Mouse (Mus musculus): ENCODE data around the gene Picalm. TPM values are rescaled to one million over a fixed set of nuclear protein-coding genes. Genes with fewer than 3 reads are reported as not detected.

Gene Picalm
- polyA plus RNA-seq, 1 experiment = 146 TPM

DNA sequence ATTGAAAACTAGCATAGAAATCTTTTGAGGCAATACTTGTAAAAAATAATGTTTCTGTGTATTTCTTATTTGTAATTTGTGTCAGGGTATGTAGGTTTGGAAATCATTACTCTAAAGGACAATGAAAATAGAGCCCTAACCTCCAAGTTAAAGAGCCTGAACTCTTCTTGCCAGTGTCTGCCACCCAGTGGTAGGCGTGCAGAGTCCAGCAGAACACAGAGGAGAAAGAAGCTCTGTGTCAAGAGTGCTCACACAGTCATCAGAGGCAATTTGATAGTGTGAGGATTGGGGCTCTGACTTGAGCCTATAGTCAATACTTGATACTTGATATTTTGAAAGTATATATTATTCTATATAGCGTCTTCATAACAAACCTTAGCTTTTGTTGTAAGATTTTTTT is 20.3 kb downstream of the Picalm start:
- TF ChIP-seq GATA1 (IDR thresholded peaks at IDR 0.05; ENCODE audit: low read length) = no peak

- TF ChIP-seq GATA1 (IDR thresholded peaks at IDR 0.05; ENCODE audit: low read length) = no peak
Observed at GRCm38 (mm10) chr7:90158034-90158433, 28.0 kb downstream of the Picalm start.

GRCm38 (mm10) chr7:90160598-90160997 is 30.6 kb downstream of the Picalm start:
- no peak for TF ChIP-seq GATA1 (IDR thresholded peaks at IDR 0.05; ENCODE audit: low read length)

DNA sequence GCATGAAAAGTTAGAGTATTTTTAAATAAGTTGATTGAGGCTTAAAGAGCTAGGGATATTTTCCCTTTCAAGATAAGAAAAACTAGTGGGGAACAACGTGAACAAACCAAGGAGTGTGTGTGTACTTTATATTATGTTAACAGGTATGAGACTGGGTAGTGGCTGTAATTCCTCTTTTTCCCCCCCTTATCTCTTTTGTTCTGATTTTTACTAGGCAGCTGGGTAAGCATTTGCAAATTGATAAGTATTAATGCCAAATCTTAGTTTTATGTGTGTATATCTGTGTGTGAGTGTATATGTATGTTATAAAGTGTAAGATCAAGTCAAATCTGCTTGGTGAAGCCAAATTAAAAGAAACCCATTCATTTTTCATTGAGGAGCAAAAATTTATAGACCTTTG is 34.3 kb downstream of the Picalm start:
- TF ChIP-seq GATA1 (IDR thresholded peaks at IDR 0.05; ENCODE audit: low read length) = no peak

DNA sequence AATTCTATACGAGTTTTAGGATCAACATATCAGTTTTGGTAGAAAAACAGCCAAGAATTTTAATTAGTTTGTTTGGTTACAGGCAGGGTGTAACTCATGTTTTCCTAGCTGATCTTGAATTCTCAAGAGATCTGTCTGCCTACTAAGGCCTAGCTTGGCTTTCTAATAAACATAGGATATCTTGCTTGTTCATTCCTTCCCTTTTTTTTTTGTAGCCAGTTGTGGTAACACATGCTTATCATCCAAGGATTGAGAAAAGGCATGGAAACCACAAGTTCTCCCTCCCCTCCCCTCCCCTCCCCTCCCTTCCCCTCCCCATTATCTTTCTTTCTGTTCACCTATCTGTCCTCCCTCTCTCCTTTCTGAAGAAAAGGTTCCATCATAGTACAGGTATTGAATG is 36.0 kb downstream of the Picalm start:
- TF ChIP-seq GATA1 (IDR thresholded peaks at IDR 0.05; ENCODE audit: low read length) = peak; percentile 41

DNA sequence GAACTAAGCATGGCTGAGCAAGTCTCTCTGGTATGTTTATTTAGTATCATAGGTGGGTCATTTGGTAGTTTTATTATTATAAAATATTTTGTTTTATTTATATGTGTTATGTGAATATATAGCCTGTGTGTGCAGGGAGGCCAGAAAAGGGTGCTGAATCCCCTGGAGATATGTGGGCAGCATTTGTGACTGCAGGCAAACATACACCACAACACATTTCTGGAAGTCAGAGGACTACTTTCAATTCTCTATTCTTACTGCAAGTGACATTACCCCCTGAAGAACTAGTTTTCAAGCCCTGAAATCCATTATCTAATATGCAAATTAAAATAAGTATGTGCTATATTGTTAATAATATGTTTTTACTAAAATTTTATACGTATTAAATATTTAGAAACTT is 43.8 kb downstream of the Picalm start:
- TF ChIP-seq GATA1 (IDR thresholded peaks at IDR 0.05; ENCODE audit: low read length) = no peak

GRCm38 (mm10) chr7:90175576-90175975 is 45.6 kb downstream of the Picalm start:
- TF ChIP-seq GATA1 (IDR thresholded peaks at IDR 0.05; ENCODE audit: low read length) = no peak

DNA sequence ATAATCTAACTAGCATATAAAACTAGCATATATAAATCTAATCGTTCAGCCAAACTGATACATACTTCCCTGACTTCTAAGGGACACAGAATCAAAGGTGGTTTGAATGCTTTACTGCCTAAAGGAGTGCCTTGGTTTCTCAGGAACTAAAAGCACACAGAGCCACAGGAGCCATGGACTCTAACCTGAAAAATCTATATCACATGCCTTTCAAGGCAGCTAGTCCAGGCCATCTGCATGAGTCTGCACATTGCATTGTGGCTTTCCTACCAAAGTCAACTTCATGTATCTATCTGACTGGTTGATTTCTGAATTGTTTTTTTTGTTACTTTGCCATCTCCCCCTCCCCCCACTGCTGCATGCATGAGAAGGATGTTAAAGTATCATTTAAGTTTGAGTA is 50.6 kb downstream of the Picalm start:
- TF ChIP-seq GATA1 (IDR thresholded peaks at IDR 0.05; ENCODE audit: low read length) = no peak

GRCm38 (mm10) chr7:90200251-90200650 is 70.2 kb downstream of the Picalm start:
- TF ChIP-seq GATA1 (IDR thresholded peaks at IDR 0.05; ENCODE audit: low read length) = no peak

DNA sequence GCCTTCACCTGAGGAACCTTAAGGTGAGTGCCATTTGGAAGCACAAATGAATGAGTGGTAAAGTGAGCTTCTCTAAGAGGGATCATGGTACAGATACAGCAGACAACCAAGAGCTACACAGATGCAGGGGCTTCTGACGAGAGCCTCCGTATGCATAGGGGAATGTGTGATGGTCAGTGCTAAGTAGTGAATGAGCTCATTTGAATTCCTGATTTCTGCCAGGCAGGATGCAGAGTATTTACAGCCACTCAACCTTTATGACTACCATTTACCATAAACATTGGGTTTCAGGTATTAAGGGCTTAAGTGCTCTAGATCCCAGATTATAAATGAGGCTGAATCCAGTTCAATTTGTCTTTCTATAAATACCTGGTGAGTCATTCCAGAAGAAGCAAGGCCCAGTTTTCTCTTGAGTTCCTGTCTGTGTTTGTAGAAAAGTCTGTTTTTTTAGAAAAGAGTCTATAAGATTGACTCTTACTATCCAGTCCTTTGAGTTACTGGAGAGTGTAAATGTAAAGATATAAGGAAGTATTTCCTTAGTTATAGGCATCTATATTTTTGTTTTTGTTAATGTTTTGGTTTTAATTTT is 72.0 kb downstream of the Picalm start:
- no peak for TF ChIP-seq GATA1 (IDR thresholded peaks at IDR 0.05; ENCODE audit: low read length)

- TF ChIP-seq GATA1 (IDR thresholded peaks at IDR 0.05; ENCODE audit: low read length) = no peak
Observed at GRCm38 (mm10) chr7:90203914-90204313, 73.9 kb downstream of the Picalm start.

- no peak for TF ChIP-seq GATA1 (IDR thresholded peaks at IDR 0.05; ENCODE audit: low read length)
Observed at GRCm38 (mm10) chr7:90210116-90210515, 80.1 kb downstream of the Picalm start.

DNA sequence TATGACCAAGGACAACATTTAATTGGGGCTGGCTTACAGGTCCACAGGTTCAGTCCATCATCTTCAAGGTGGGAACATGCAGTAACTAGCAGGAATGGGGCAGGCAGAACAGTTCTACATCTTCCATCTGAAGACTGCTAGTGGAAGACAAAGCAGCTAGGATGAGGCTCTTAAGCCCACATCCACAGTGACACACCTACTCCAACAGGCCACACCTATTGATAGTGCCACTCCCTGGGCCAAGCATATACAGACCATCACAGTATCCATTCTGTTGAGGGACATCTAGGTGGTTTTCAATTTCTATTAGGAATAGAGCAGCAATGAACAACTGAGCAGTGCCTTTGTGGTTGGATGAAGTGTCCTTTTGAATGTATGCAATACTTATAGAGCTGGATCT is 80.9 kb downstream of the Picalm start:
- no peak for TF ChIP-seq GATA1 (IDR thresholded peaks at IDR 0.05; ENCODE audit: low read length)

DNA sequence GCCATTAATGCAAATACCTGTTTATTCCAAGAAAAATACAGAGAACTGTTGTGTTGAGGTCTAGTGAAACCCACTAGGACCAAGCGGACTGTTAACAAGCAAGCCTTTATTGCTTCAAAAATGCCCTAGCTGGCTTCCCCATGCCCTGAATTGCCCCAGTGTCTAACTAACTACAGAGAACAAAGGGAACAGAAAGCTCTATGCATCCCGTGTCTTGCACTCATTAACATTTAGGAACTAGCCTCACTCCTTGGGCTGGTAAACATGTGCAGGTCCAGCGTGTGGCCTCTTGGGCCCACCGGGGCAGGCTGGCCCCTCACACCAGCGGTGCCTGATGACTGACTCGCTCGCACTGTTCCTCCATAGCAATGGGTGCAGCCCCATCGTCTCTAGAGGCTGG is 86.5 kb downstream of the Picalm start:
- no peak for TF ChIP-seq GATA1 (IDR thresholded peaks at IDR 0.05; ENCODE audit: low read length)

GRCm38 (mm10) chr7:90218122-90218521 is 88.1 kb downstream of the Picalm start:
- TF ChIP-seq GATA1 (IDR thresholded peaks at IDR 0.05; ENCODE audit: low read length) = no peak

- no peak for TF ChIP-seq GATA1 (IDR thresholded peaks at IDR 0.05; ENCODE audit: low read length)
Observed at GRCm38 (mm10) chr7:90221487-90221886, 91.5 kb downstream of the Picalm start.

DNA sequence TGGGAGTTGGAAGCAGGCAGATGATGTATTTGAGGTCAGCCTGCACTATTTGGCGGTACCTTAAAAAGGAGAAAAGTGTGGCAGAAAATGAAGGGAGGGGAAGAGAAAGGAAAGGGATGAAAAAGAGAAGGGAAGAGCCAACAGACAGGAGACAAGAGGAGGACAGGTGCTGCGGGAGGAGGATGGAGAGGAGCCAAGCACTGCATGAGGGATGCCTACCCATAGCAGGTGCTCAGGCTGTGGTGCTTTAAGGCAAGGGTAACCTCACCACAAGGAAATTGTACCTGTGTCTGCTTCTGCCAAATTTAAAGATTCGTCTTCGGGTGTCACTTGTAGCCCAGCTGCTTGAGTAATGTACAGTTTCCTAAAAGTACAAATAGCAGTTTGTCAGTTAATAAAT is 98.1 kb downstream of the Picalm start:
- no peak for TF ChIP-seq GATA1 (IDR thresholded peaks at IDR 0.05; ENCODE audit: low read length)

DNA sequence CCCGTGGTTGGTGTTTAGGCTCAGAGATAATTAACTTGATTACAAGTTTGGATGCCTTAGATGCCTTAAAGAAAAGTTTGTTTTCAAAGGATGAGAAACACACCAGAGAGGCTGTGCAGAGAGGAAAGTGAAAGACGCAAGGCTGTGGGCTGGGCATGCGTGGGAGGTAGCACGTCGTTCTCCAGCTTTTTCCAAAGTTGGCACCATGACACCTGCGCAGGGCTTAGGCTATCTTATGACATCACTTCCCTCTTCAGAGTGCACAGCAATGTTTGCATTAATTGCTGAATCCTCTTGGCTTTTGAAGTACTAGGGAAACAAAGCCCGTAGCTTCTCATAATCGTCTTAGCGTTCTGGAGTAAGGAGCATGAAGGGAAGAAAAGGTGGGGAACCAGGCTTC is 101.4 kb downstream of the Picalm start:
- TF ChIP-seq GATA1 (IDR thresholded peaks at IDR 0.05; ENCODE audit: low read length) = no peak
